Mouse (Mus musculus): ENCODE results near the gene Olfr631. TPM values are rescaled to one million over a fixed set of nuclear protein-coding genes. Genes with fewer than 3 reads are reported as not detected.

Gene Olfr631
- polyA plus RNA-seq (2012; rRNA removed) = not detected in 2 replicates

GRCm38 (mm10) chr7:103928525-103928924 is at the start of gene Olfr631:
TSS of gene Olfr631 (plus strand) at chr7:103928825.

GRCm38 (mm10) chr7:103886152-103886551 is 42.5 kb upstream of the Olfr631 start, which contains the start of gene Olfr66:
TSS of gene Olfr66 (minus strand) at chr7:103886252.

GRCm38 (mm10) chr7:103894385-103894784 is 34.2 kb upstream of the Olfr631 start, which contains the start of gene Olfr64:
TSS of gene Olfr64 (minus strand) at chr7:103894485.

GRCm38 (mm10) chr7:103903187-103903586 is 25.4 kb upstream of the Olfr631 start, which contains the start of gene Olfr65:
TSS of gene Olfr65 (plus strand) at chr7:103903487.

GRCm38 (mm10) chr7:103934264-103934663 is 5.6 kb downstream of the Olfr631 start, which contains the start of gene Olfr632:
TSS of gene Olfr632 (plus strand) at chr7:103934347.

GRCm38 (mm10) chr7:103944137-103944536 is 15.5 kb downstream of the Olfr631 start, which contains the start of gene Olfr633:
TSS of gene Olfr633 (plus strand) at chr7:103944437.

GRCm38 (mm10) chr7:103970852-103971251 is 42.2 kb downstream of the Olfr631 start, which contains the start of gene Olfr635:
TSS of gene Olfr635 (plus strand) at chr7:103971152.

Other genes with a start within 250 kb of the Olfr631 start
- gene Olfr625-ps1, start 246.1 kb upstream of the Olfr631 start, polyA plus RNA-seq (2012; rRNA removed) = not detected in 2 replicates
- gene Olfr243, start 214.2 kb upstream of the Olfr631 start, polyA plus RNA-seq (2012; rRNA removed) = not detected in 2 replicates
- gene Olfr628, start 198.5 kb upstream of the Olfr631 start, polyA plus RNA-seq (2012; rRNA removed) = not detected in 2 replicates
- gene Olfr629, start 183.9 kb upstream of the Olfr631 start, polyA plus RNA-seq (2012; rRNA removed) = not detected in 2 replicates
- gene Olfr630, start 171.5 kb upstream of the Olfr631 start, polyA plus RNA-seq (2012; rRNA removed) = not detected in 2 replicates
- gene Olfr69, start 157.2 kb upstream of the Olfr631 start, polyA plus RNA-seq (2012; rRNA removed) = not detected in 2 replicates
- gene Olfr68, start 149.1 kb upstream of the Olfr631 start, polyA plus RNA-seq (2012; rRNA removed) = not detected in 2 replicates
- not detected in 2 replicates for gene Olfr67, start 137.0 kb upstream of the Olfr631 start, polyA plus RNA-seq (2012; rRNA removed)
- 36.7 and 60.5 TPM in 2 replicates for gene Hbb-bt, start 114.8 kb upstream of the Olfr631 start, polyA plus RNA-seq (2012; rRNA removed)
- 349 and 591 TPM in 2 replicates for gene Hbb-bs, start 100.7 kb upstream of the Olfr631 start, polyA plus RNA-seq (2012; rRNA removed)
- not detected in 2 replicates for gene Hbb-bh2, start 88.3 kb upstream of the Olfr631 start, polyA plus RNA-seq (2012; rRNA removed)
- gene Hbb-bh1, start 85.7 kb upstream of the Olfr631 start, polyA plus RNA-seq (2012; rRNA removed) = not detected in 2 replicates
- not detected in 2 replicates for gene Hbb-y, start 75.6 kb upstream of the Olfr631 start, polyA plus RNA-seq (2012; rRNA removed)
- not detected in 2 replicates for gene Olfr66, start 42.6 kb upstream of the Olfr631 start, polyA plus RNA-seq (2012; rRNA removed)
- gene Olfr64, start 34.3 kb upstream of the Olfr631 start, polyA plus RNA-seq (2012; rRNA removed) = not detected in 2 replicates
- not detected in 2 replicates for gene Olfr65, start 25.3 kb upstream of the Olfr631 start, polyA plus RNA-seq (2012; rRNA removed)
- gene Olfr632, start 5.5 kb downstream of the Olfr631 start, polyA plus RNA-seq (2012; rRNA removed) = not detected in 2 replicates
- not detected in 2 replicates for gene Olfr633, start 15.6 kb downstream of the Olfr631 start, polyA plus RNA-seq (2012; rRNA removed)
- not detected in 2 replicates for gene Olfr635, start 42.3 kb downstream of the Olfr631 start, polyA plus RNA-seq (2012; rRNA removed)
- gene Olfr638, start 69.9 kb downstream of the Olfr631 start, polyA plus RNA-seq (2012; rRNA removed) = not detected in 2 replicates
- gene Olfr639, start 88.5 kb downstream of the Olfr631 start, polyA plus RNA-seq (2012; rRNA removed) = not detected in 2 replicates
- gene Olfr640, start 96.7 kb downstream of the Olfr631 start, polyA plus RNA-seq (2012; rRNA removed) = not detected in 2 replicates
- gene Olfr641, start 106.6 kb downstream of the Olfr631 start, polyA plus RNA-seq (2012; rRNA removed) = not detected in 2 replicates
- not detected in 2 replicates for gene Olfr642, start 123.8 kb downstream of the Olfr631 start, polyA plus RNA-seq (2012; rRNA removed)
- gene 4930516K23Rik, start 132.6 kb downstream of the Olfr631 start, polyA plus RNA-seq (2012; rRNA removed) = not detected in 2 replicates
- gene Olfr644, start 143.0 kb downstream of the Olfr631 start, polyA plus RNA-seq (2012; rRNA removed) = not detected in 2 replicates
- not detected in 2 replicates for gene Olfr645, start 156.6 kb downstream of the Olfr631 start, polyA plus RNA-seq (2012; rRNA removed)
- gene Olfr646, start 176.0 kb downstream of the Olfr631 start, polyA plus RNA-seq (2012; rRNA removed) = not detected in 2 replicates
- gene Ubqln5, start 201.0 kb downstream of the Olfr631 start, polyA plus RNA-seq (2012; rRNA removed) = not detected in 2 replicates
- gene Olfr643, start 208.6 kb downstream of the Olfr631 start, polyA plus RNA-seq (2012; rRNA removed) = not detected in 2 replicates
- not detected in 2 replicates for gene Ubqln3, start 214.5 kb downstream of the Olfr631 start, polyA plus RNA-seq (2012; rRNA removed)
- gene Ubqlnl, start 221.7 kb downstream of the Olfr631 start, polyA plus RNA-seq (2012; rRNA removed) = not detected in 2 replicates
- gene Olfm5, start 236.0 kb downstream of the Olfr631 start, polyA plus RNA-seq (2012; rRNA removed) = not detected in 2 replicates